Mouse (Mus musculus): ENCODE data around the gene Layn.

DNA sequence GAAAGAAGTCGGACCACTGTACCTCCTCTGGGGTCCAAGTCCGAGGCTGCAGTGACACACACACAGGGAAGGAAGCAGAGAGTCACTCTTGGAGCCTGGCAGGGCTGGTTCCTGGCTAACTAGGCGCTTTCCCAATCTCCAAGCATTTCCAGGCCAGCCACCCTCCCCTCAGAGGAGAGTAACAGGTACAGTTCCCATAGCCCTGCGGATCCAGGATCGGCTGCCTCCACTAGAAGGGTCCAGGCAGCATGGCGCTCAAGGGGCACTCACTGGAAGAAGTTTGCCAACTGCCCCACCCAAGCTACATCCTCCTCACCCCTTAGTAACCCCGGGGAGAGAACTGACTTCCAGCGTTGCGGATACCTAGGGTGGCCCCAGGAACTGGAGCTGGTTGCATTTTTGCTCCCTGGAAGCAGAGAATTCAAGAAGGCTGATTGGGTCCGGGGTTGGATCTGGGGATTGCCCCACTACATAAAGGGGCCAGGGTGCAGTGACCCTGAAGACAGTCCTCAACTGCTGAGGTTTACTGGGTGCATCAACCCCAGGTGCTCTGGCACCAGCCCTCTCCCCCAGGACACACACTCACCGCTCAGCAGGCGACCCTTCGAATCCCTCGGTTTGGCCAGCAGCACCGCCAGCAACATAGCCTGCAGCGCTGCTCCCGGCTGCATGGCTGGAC, 455 bp downstream of the Layn start:
- TF ChIP-seq POLR2A (IDR thresholded peaks at IDR 0.05; ENCODE audit: control insufficient read depth, extremely low read depth, insufficient read depth, low read length, poor library complexity) (no peak), CTCF (IDR thresholded peaks at IDR 0.05; ENCODE audit: borderline replicate concordance, control insufficient read depth, extremely low read depth, insufficient read depth, low read length, poor library complexity) (no peak)
